In the genomic region with DNA sequence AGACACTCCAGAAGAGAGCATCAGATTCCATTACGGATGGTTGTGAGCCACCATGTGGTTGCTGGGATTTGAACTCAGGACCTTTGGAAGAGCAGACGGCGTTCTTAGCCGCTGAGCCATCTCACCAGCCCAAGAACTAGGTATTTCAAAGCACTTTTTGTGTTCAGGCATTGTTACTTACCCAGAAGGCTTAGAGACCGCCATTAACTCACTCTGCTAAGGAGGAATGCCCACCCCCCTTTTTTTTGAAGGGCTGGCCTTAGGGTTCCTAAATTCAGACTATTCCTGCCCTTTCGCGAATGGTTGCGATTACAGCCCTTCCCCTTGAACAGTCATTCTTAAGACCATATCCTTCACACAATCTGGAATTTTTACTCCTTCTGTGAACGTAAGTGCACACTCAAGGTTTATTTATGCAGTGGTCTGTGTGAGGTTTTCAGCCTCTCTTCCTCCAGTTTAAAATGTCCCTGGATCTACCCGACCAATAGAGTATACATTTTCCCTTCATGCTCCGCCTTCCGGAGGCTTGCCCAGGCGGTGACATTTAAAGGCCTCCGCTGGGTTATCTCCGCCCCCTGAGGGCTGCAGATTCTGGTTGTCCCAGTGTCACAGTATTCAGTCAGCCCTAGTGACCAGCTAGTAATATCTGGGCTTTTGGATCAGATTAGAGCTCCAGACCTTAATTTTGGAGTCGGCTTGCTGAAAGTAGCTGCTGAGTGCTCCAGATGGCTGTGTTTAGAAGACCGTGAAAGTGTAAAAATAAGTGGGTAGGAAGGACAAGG, we compare ENCODE assay signal across 8 mouse cellular contexts. TPM values are rescaled to one million over a fixed set of nuclear protein-coding genes. Genes with fewer than 3 reads are reported as not detected.
DNase-seq lines count a peak whose midpoint lies in the region; ATAC-seq and TF ChIP-seq lines count a peak whose summit lies in the region.

No protein-coding gene starts in this region.

- no peak; the same call in 1 of the 2 replicates for ATAC-seq in liver, embryonic 11.5 days (replicated peaks; ENCODE audit: low FRiP score)

- 4% methylated on average over 17 of the region's 17 CpGs for WGBS in kidney, adult 2 months
- WGBS in liver, embryonic 11.5 days: 11% methylated on average over 17 of the region's 17 CpGs

- no peak for TF ChIP-seq POLR2A in kidney, adult 2 months (IDR thresholded peaks at IDR 0.05; ENCODE audit: low read depth, low read length)

- DNase-seq in urinary bladder, adult 18-20 months (ENCODE audit: low spot score in 2 of 2): peak; percentile 44 to 74
- DNase-seq in urinary bladder, postnatal 10 days (ENCODE audit: low spot score): no peak
- DNase-seq in embryo, embryonic 9.5 days (ENCODE audit: extremely low spot score): peak; percentile 73
- DNase-seq in heart, adult 18-20 months: peak; percentile 84 to 87
- peak; percentile 86 for DNase-seq in kidney, adult 2 months
- peak; percentile 74 for DNase-seq in liver, embryonic 11.5 days (ENCODE audit: low spot score)
- DNase-seq in neural tube, embryonic 10.5 days (ENCODE audit: extremely low spot score, low spot score): peak; percentile 29
- peak; percentile 68 for DNase-seq in telencephalon, adult 2 months (ENCODE audit: low read depth, low spot score)

- no peak for TF ChIP-seq CTCF in kidney, adult 2 months (conservative IDR thresholded peaks at IDR 0.05; ENCODE audit: insufficient read depth, insufficient read length, low read depth, low read length)

- no peaks in the 10 kb centered on the region for H3K27me3 ChIP-seq in kidney, adult 2 months (replicated peaks; ENCODE audit: control insufficient read depth, insufficient read depth, low read length)
- no peaks in the 10 kb centered on the region for H3K27me3 ChIP-seq in liver, embryonic 11.5 days (replicated peaks; ENCODE audit: control insufficient read depth, insufficient read depth, low read length)

- peak overlapping the region; percentile 84 for H3K27ac ChIP-seq in kidney, adult 2 months (ENCODE audit: insufficient read depth, low read depth, low read length)
- H3K27ac ChIP-seq in liver, embryonic 11.5 days (ENCODE audit: low read depth, low read length): peak overlapping the region; percentile 92

- peak overlapping the region; percentile 89 for H3K9ac ChIP-seq in liver, embryonic 11.5 days (ENCODE audit: low read depth, low read length)

- peak overlapping the region; percentile 95 for H3K4me2 ChIP-seq in liver, embryonic 11.5 days

- H3K4me1 ChIP-seq in kidney, adult 2 months (ENCODE audit: control insufficient read depth, insufficient read depth, low read length): peaks cover 17% of the 10 kb centered on the region; the same call in 1 of the 2 replicates
- peaks cover 26% of the 10 kb centered on the region for H3K4me1 ChIP-seq in liver, embryonic 11.5 days (replicated peaks; ENCODE audit: control insufficient read depth, insufficient read depth, low read length)

- H3K4me3 ChIP-seq in kidney, adult 2 months (ENCODE audit: insufficient read depth, low read depth, low read length): peak overlapping the region; percentile 46
- peak overlapping the region; percentile 97 for H3K4me3 ChIP-seq in liver, embryonic 11.5 days (ENCODE audit: low read depth, low read length)

- no peaks in the 10 kb centered on the region for H3K9me3 ChIP-seq in liver, embryonic 11.5 days (ENCODE audit: control insufficient read depth, low read length)

- no peaks in the 10 kb centered on the region for H3K36me3 ChIP-seq in kidney, adult 2 months (ENCODE audit: control insufficient read depth, insufficient read depth, low read length)
- H3K36me3 ChIP-seq in liver, embryonic 11.5 days (ENCODE audit: control insufficient read depth, insufficient read depth, low read length): no peaks in the 10 kb centered on the region

RNA-seq across cellular contexts. Expression of a gene that starts 3.2 kb away (rescaled TPM):
- 10 to 100 TPM; 23.0 to 23.6 TPM for total RNA-seq in heart, adult 18-20 months (2021)
- 58.6 and 70.1 TPM in 2 replicates for polyA plus RNA-seq in kidney, adult 2 months (2012; rRNA removed)
- 37.1 and 37.8 TPM in 2 replicates for polyA plus RNA-seq in liver, embryonic 11.5 days (2014; fragmentation: Nextera tagmentation; extraction: Ambion mirVana)

RNA-seq across cellular contexts. Expression of a gene that starts 55.5 kb away (rescaled TPM):
- total RNA-seq in heart, adult 18-20 months (2021): 10 to 100 TPM; 42.6 to 43.3 TPM
- polyA plus RNA-seq in kidney, adult 2 months (2012; rRNA removed): 177 and 215 TPM in 2 replicates
- 45.0 and 47.7 TPM in 2 replicates for polyA plus RNA-seq in liver, embryonic 11.5 days (2014; fragmentation: Nextera tagmentation; extraction: Ambion mirVana)
